ENCODE assay signal across 8 mouse cellular contexts in the genomic region with DNA sequence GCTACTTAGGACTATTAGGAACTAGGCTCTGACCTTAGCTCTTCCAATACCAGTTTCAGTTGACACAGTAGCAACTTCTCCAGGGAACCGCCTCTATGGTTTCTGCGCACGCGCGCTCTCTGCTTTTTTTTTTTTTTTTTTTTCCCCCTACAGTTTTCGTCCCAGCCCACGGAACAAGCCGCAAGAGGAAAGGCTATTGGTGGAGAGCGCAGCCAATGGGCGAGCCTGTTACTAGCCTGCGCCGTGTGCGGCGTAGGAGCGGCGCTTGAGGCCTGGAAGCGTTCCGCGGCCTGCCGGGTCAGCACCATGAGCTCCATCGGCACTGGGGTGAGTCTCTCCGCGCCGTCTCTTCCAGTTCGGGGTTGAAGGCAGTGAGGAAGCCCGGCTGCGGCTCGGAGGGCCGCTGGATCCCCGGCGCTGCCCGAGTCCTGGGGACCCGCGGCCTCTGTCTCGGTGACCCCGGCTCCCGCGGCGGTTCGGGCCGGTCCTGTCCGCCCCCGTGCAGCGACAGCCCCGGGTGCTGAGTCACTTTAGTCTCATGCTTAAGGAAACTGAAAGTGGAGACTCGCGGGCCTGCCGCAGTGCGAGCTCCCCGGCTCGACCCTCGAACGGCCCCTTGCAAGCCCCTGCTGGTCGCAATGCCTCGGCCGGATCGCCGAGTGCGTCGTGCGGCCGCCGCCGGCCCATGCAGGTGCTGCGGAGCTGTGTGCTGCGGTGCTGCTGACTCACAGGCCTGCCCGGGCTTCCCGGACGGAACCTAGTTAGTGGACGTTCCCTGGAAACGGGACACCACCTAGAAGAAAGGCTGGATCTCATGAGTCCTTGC. TPM values are rescaled to one million over a fixed set of nuclear protein-coding genes. Genes with fewer than 3 reads are reported as not detected.
DNase-seq lines count a peak whose midpoint lies in the region; ATAC-seq and TF ChIP-seq lines count a peak whose summit lies in the region.

TSS of gene Psma3 (plus strand) at position 181 of the 826 bp plus-strand sequence.

- peak within 1 kb of the TSS; percentile 63 for H3K4me2 ChIP-seq in embryonic facial prominence, embryonic 15.5 days (replicated peaks)
- H3K4me2 ChIP-seq in limb, embryonic 14.5 days (replicated peaks; ENCODE audit: low read depth, low read length, severe bottlenecking), result peak within 1 kb of the TSS; percentile 57
- H3K4me2 ChIP-seq in midbrain, postnatal 0 days (ENCODE audit: low read depth, low read length, poor library complexity, severe bottlenecking), result peak within 1 kb of the TSS; percentile 53

- peak within 1 kb of the TSS; percentile 97 for H3K27ac ChIP-seq in bone marrow, adult 2 months (ENCODE audit: control insufficient read depth, insufficient read depth, low read depth, low read length, poor library complexity)
- peak within 1 kb of the TSS; percentile 96 for H3K27ac ChIP-seq in embryonic facial prominence, embryonic 15.5 days (replicated peaks)
- H3K27ac ChIP-seq in limb, embryonic 14.5 days (replicated peaks; ENCODE audit: low read depth, low read length), result peak within 1 kb of the TSS; percentile 98
- peak within 1 kb of the TSS; percentile 98 for H3K27ac ChIP-seq in midbrain, postnatal 0 days (ENCODE audit: low read depth, low read length)

- peaks cover 8% of the 10 kb centered on the region; the same call in 1 of the 2 replicates for H3K36me3 ChIP-seq in embryonic facial prominence, embryonic 15.5 days
- H3K36me3 ChIP-seq in limb, embryonic 14.5 days (ENCODE audit: control insufficient read depth, insufficient read depth, low read length), result peaks cover 8% of the 10 kb centered on the region
- H3K36me3 ChIP-seq in midbrain, postnatal 0 days (ENCODE audit: insufficient read depth, low read length), result peaks cover 5% of the 10 kb centered on the region; the same call in 1 of the 2 replicates

- peak within 1 kb of the TSS; percentile 86 for H3K9ac ChIP-seq in embryonic facial prominence, embryonic 15.5 days
- peak within 1 kb of the TSS; percentile 96 for H3K9ac ChIP-seq in limb, embryonic 14.5 days (ENCODE audit: low read depth, low read length, severe bottlenecking)
- peak within 1 kb of the TSS; percentile 99 for H3K9ac ChIP-seq in midbrain, postnatal 0 days (replicated peaks; ENCODE audit: low read length, poor library complexity, severe bottlenecking)

- WGBS in bone marrow, adult 2 months, result under 1% methylated on average over 71 of the region's 71 CpGs
- under 1% methylated on average over 71 of the region's 71 CpGs for WGBS in embryonic facial prominence, embryonic 15.5 days
- under 1% methylated on average over 71 of the region's 71 CpGs for WGBS in limb, embryonic 14.5 days
- WGBS in midbrain, postnatal 0 days, result under 1% methylated on average over 57 of the region's 71 CpGs

- H3K9me3 ChIP-seq in embryonic facial prominence, embryonic 15.5 days (replicated peaks), result no peaks in the 10 kb centered on the region
- no peaks in the 10 kb centered on the region for H3K9me3 ChIP-seq in limb, embryonic 14.5 days (ENCODE audit: control insufficient read depth, low read length)
- H3K9me3 ChIP-seq in midbrain, postnatal 0 days (ENCODE audit: low read length), result no peaks in the 10 kb centered on the region

- peak; percentile 98 for DNase-seq in 416B (ENCODE audit: low read depth)
- peak; percentile 92 for DNase-seq in heart, adult 8-10 months (ENCODE audit: low spot score)
- peak; percentile 93 for DNase-seq in kidney, adult 9 months
- peak; percentile 98 for DNase-seq in limb, embryonic 14.5 days (ENCODE audit: low spot score)
- DNase-seq in midbrain, postnatal 0 days (ENCODE audit: low spot score), result peak; percentile 98
- DNase-seq in spleen, postnatal 14 days (ENCODE audit: low spot score in 2 of 2), result peak; percentile 73 to 83

- H3K27me3 ChIP-seq in embryonic facial prominence, embryonic 15.5 days, result no peaks in the 10 kb centered on the region
- H3K27me3 ChIP-seq in limb, embryonic 14.5 days (ENCODE audit: control insufficient read depth, insufficient read depth, low read length), result no peaks in the 10 kb centered on the region
- H3K27me3 ChIP-seq in midbrain, postnatal 0 days (ENCODE audit: insufficient read depth, low read length), result no peaks in the 10 kb centered on the region

- peak within 1 kb of the TSS; percentile 99 for H3K4me3 ChIP-seq in bone marrow, adult 2 months (replicated peaks; ENCODE audit: control insufficient read depth, low read depth, low read length)
- H3K4me3 ChIP-seq in embryonic facial prominence, embryonic 15.5 days (replicated peaks), result peak within 1 kb of the TSS; percentile 74
- peak within 1 kb of the TSS; percentile 68 for H3K4me3 ChIP-seq in limb, embryonic 14.5 days (replicated peaks; ENCODE audit: low read length)
- peak within 1 kb of the TSS; percentile 98 for H3K4me3 ChIP-seq in midbrain, postnatal 0 days (ENCODE audit: low read depth, low read length)

- no peak for TF ChIP-seq CTCF in bone marrow, adult 2 months (IDR thresholded peaks at IDR 0.05; ENCODE audit: control insufficient read depth, insufficient read depth, low read length)
- TF ChIP-seq CTCF in midbrain, postnatal 0 days (IDR thresholded peaks at IDR 0.05), result peak; percentile 32

- peak; percentile 80; the same call in 1 of the 2 replicates for TF ChIP-seq POLR2A in bone marrow, adult 2 months (IDR thresholded peaks at IDR 0.05; ENCODE audit: borderline replicate concordance, control insufficient read depth, low read depth, low read length)
- peak; percentile 78; the same call in 1 of the 2 replicates for TF ChIP-seq POLR2A in limb, embryonic 14.5 days (IDR thresholded peaks at IDR 0.05; ENCODE audit: borderline replicate concordance, extremely low read depth, insufficient read depth, insufficient read length)

- peak; percentile 98 for ATAC-seq in embryonic facial prominence, embryonic 15.5 days (ENCODE audit: insufficient number of reproducible peaks, low FRiP score, low TSS enrichment, low read depth)
- ATAC-seq in limb, embryonic 14.5 days (ENCODE audit: low FRiP score, low read depth), result peak; percentile 98
- ATAC-seq in midbrain, postnatal 0 days (ENCODE audit: low FRiP score), result peak; percentile 98

- H3K4me1 ChIP-seq in bone marrow, adult 2 months (ENCODE audit: control insufficient read depth, insufficient read depth, low read length), result peaks cover 2% of the 10 kb centered on the region; the same call in 1 of the 2 replicates
- H3K4me1 ChIP-seq in embryonic facial prominence, embryonic 15.5 days, result peaks cover 12% of the 10 kb centered on the region
- peaks cover 7% of the 10 kb centered on the region for H3K4me1 ChIP-seq in limb, embryonic 14.5 days (ENCODE audit: control insufficient read depth, insufficient read depth, low read length)
- 0 out of 2 replicates have a peak, but pooled peaks cover 8% of the 10 kb centered on the region for H3K4me1 ChIP-seq in midbrain, postnatal 0 days (ENCODE audit: insufficient read depth, low read length)

RNA-seq across cellular contexts. Expression of gene Psma3, which starts in this region (rescaled TPM):
- 142 and 186 TPM in 2 replicates for polyA plus RNA-seq in bone marrow, adult 2 months (2011; ENCODE audit: insufficient read depth, insufficient read length, low replicate concordance, missing spikeins)
- polyA plus RNA-seq in embryonic facial prominence, embryonic 15.5 days (2015; fragmentation: Nextera tagmentation; extraction: Ambion mirVana), result 518 and 555 TPM in 2 replicates
- total RNA-seq in heart, adult 8-10 months (2022), result 100 to 1,000 TPM; 168 to 195 (median 176) TPM
- polyA plus RNA-seq in limb, embryonic 14.5 days (2012; rRNA removed), result 196 and 245 TPM in 2 replicates
- 543 and 594 TPM in 2 replicates for polyA plus RNA-seq in limb, embryonic 14.5 days (2014; fragmentation: Nextera tagmentation; extraction: Ambion mirVana)
- total RNA-seq in midbrain, postnatal 0 days (2014; rRNA removed), result 116 and 131 TPM in 2 replicates
- 505 and 509 TPM in 2 replicates for polyA plus RNA-seq in midbrain, postnatal 0 days (2015; fragmentation: Nextera tagmentation; extraction: Ambion mirVana)

Comparison
In these comparisons a context has a peak if more than half of its experiments do, and no peak if none do; other contexts are left out.
1. Peak in every context shown above with its lines: DNase-seq, ATAC-seq, H3K4me3 ChIP-seq and H3K27ac ChIP-seq.